Mouse (Mus musculus): ENCODE results near the gene Mrgpra6.

Mrgpra6 gene

DNA sequence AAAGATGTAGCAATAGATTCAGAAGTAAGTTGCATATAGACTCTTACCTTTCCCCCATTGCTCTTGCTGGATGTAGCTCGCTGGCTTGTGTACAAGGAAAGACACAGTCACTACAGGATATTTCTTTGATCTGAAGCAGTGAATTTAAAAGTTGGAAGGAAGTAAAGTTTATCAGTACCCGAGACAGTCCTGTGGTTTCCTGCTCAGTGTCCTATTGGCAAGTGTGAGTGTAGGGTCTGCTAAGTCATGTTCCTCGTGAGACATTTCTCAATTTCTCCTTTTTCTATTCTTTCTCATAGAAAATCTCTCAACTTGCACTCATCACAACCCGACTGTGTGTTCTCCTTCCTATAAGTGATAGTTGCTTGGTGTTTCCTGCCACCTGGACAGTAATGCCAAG is at the start of gene Mrgpra6:
Mrgpra6 (minus strand) TSS at position 91 of the 400 bp plus-strand sequence.
- DNase-seq (ENCODE audit: low spot score in 2 of 2), result no peak

DNA sequence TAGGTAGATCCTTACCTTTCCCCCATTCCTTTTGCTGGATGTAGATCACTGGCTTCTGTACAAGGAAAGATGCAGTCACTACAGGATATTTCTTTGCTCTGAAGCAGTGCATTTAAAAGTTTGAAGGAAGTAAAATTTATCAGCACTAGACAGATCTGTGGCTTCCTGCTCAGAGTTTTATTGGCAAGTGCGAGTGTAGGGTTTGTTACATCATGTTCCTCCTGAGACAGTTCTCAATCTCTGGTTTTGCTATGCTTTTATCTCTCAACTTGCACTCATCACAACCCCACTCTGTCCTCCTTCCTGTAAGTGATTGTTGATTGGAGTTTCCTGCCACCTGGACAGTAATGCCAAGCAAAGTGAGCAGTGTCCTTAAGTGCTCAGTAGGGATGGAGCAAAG is 48.0 kb upstream of the Mrgpra6 start, which contains the start of gene Mrgpra9:
Mrgpra9 (minus strand) TSS at position 79 of the 400 bp plus-strand sequence.
- no peak for DNase-seq (ENCODE audit: low spot score in 2 of 2)

DNA sequence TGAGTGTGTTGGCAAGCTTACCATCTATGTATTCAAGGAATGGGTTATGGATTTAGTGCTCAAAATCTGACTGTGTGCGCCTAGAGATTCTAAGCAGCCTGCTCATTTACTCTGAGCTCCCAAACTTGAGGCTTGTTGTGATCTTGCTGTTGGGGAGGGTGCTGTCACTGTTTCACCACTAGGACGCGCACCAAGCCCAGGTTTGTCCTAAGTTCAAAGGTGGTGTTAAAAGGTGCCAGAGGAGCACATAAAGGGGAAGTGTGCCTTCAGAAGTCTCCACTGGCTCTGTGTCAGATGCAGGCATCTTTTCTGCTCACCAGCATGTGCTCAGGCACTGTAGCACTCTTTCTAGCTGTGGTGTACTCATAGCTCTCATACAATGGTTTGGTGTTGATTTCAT is 39.9 kb upstream of the Mrgpra6 start:
- no peak for DNase-seq (ENCODE audit: low spot score in 2 of 2)

DNA sequence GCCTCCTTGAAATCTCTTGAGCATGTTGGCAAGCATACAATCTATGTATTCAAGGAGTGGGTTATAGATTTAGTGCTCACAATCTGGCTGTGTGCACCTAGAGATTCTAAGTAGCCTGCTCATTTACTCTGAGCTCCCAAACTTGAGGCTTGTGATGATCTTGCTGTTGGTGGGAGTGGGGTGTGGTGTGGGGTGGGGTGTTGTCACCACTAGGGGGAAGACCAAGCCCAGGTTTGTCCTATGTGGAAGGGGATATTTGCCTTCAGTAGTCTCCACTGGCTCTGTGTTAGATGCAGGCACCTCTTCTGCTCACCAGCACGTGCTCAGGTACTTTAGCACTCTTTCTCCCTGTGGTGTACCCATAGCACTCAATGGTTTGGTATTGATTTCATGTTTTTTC is 9.4 kb downstream of the Mrgpra6 start:
- DNase-seq (ENCODE audit: low spot score in 2 of 2), result no peak

DNA sequence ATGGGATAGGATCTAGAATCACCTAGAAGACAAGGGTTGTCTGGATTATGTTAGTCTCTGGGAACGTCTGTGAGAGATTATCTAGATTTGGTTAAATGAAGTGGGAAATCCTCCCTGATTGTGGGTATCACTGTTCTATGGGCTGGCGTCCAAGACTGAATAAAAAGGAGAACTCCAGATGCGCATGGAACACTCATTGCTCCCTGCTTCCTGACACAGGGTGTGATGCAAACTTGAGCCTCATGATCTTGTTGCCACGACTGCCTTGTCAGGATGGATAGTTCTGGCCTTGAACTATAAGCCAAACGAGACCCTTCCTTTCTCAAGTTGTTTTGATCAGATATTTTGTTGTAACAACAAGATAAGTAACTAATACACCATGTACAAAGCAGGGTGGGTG is 33.9 kb downstream of the Mrgpra6 start:
- no peak for DNase-seq (ENCODE audit: low spot score in 2 of 2)

DNA sequence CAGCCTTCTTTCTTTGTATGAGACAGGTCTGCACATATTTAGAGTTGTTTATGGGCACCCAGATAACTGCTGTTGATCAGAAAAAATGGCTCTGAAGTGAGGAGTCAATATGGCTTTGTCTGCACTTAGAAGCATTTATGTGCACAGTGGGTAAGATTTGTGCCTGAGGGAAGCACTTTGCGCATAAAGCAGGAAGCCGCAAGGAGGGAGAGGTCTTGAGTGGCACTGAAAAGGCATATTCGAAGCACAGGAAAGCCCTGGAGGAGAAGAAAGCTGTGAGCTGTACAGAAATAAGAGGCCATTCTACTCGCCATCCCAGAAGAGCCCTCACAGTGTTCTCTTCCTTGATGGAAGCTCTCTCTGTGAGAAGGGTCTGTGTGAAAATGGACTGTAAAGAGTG is 39.7 kb downstream of the Mrgpra6 start:
- no peak for DNase-seq (ENCODE audit: low spot score in 2 of 2)

DNA sequence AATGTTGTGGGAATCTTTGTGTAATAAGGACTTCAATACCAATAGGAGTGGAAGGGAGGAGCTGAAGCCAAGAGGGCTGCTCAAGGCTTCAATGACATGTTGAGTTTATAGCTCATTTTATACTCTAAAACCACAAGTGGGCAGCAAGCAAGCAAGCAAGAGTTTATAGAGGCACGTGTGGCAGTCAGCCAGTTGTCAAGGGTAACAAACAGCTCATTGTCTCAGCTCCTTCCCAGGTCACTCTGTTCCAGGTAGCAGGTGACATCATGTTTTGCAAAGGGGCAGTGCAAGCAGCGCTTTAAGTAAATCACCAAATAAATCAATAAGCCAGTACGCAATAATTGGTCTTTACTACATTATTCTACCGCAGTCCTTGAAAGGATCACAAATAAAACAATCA is 41.5 kb downstream of the Mrgpra6 start:
- DNase-seq (ENCODE audit: low spot score in 2 of 2), result no peak

DNA sequence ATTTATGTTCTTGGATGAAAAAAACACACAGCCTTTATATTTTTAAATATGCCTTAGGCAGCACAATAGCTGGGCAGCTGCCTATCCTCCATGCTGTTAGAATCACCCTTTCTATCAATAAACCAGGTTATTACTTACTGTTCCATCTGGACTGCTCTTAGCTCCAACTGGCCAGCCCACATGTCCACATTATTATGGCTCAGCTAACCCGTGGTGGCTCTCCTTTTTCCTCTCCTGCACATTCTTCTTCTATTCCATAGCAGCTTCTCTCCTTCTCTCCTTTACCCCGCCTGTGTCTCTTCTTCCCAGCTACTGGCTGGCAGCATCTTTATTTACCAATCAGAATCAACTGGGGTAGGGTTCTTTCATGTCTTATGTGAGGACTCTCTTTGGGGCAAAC is 46.3 kb downstream of the Mrgpra6 start:
- DNase-seq (ENCODE audit: low spot score in 2 of 2), result no peak

DNA sequence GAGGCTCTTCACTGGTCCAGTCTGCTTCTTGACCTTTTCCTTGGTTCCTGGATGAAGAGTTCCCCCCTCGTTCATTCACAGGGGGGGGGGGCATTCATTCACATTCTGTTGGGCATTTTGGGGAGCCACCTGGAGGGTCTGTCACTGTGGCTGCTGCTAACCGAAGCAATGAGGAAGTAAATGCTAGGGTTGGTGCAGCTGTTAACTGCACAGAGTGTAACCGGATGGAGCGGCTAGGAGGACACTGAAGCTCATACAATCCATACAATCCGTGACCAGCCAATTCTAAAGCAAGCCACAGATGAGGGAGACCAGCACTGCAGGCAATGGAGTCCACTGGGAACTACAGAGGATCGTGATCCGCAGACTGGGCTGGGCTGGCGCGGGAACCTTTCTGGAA is 47.0 kb downstream of the Mrgpra6 start:
- DNase-seq (ENCODE audit: low spot score in 2 of 2), result no peak

DNA sequence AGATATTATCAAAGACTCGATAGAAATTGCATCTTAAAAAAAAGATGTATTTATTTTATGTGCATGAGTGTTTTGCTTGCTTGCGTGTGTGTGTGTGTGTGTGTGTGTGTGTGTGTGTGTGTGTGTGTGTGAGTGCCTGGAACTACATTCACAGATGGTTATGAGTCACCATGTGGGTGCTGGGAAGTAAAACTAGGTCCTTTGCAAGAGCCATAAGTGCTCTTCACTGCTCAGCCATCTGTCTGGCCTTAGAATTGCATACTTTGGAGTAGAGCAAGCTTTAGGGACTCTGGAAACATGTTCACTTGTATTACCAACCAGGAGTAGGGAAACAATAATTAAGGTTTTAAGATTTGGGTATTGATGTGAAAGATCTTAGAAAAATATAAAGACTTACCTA is 48.9 kb downstream of the Mrgpra6 start:
- peak in 1 of 2 experiments; percentile 64 for DNase-seq (ENCODE audit: low spot score in 2 of 2)

DNA sequence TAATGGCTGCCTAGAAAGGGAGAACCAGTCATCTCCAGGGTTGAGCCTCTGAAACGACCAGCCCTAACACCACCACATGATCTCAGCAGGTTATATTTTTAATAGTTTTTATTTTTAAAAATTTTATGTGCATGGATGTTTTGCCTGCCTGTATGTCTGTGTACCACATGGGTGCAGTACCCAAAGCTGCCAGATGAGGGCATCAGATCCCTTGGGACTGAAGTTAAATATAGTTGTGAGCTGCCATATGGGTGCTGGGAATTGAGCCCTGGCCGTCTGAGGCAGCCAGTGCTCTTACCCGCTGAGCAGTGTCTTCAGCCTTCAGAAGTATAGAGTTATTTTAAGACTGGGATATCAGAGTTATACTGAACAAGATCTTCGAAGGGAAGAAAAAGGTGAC is 49.3 kb downstream of the Mrgpra6 start:
- DNase-seq (ENCODE audit: low spot score in 2 of 2), result no peak

DNA sequence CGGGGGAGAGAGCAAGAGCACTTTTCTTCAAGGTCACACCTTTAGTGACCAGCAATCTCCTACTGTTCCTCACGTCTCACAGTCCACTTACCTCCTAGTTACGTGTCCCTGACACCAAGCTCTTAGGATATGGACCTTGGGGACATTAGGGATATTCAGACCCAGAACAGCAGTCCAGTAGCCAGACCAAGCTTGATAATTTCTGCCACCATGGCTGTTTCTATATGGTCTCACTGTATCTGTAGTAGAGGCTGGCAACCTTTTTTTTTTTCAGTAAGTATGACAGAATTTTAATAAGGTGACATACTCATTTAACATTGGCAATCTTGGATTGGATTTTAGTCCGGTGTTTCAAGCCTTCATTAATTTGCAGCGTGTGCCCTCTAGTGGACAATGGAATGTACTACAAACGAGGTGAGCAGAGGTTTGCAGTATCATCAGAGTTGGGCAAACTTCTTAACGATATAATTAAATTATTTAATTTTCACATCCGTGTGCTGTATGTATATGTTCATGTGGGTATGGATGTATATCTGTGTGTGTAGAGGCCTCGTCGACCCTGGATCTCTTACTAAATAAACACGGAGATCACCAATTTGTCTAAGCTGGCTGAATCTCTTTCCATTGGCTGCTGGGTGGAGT is 54.2 kb downstream of the Mrgpra6 start:
- DNase-seq (ENCODE audit: low spot score in 2 of 2), result peak in 1 of 2 experiments; percentile 47

DNA sequence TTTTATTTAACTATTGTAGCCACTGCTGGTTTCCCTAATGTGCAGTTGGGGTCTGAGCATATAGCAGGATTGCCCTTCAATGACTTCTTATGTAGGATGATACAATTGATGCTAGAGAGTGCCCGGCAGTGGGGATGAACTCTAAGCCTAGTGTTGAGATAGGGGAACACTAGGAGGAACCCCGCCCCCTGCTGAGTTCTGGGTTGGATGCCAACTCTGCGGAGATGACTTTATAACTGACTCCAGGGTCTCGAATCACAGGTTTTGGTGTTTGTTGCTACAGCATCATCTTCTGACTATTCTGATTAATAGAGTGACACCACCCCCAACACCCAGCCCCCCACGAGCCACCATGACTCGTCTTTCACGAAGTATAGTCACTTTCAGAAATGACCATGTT is 56.4 kb downstream of the Mrgpra6 start:
- no peak for DNase-seq (ENCODE audit: low spot score in 2 of 2)

DNA sequence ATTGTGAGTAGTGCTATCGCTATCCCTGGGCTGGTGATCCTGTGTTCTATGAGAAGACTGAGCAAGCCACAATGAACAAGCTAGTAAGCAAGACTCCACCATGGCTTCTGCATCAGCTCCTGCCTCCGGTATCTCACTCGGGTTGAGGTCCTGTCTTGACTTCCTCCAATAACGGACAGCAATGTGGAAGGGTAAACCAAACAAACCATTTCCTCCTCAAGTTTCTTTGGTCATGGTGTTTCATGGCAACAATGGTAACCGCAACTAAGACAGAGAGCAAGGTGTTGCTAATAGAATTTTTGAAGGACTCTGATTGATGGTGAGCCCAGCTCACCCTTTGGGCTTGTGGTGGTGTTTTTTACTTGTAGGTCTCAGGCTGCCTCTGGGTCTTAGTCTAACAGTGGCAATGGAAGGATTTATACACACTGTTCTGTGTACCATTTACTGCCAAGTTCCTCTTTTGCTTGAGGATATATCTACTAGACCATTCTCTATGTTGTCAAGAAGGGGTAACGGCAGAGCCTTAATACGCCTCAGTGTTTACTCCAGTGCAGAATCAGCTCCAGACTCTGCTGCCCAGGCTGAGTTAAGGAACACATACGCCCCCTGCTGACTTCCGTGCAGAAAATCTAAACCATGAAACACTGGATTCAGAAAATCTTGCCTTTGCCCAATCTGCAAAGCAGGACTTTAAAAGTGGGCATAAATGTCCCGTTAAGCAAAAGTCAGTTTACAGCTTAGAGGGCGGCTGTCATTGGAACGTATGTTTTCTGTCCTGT is 58.5 kb downstream of the Mrgpra6 start:
- peak in 1 of 2 experiments; percentile 30 for DNase-seq (ENCODE audit: low spot score in 2 of 2)

DNA sequence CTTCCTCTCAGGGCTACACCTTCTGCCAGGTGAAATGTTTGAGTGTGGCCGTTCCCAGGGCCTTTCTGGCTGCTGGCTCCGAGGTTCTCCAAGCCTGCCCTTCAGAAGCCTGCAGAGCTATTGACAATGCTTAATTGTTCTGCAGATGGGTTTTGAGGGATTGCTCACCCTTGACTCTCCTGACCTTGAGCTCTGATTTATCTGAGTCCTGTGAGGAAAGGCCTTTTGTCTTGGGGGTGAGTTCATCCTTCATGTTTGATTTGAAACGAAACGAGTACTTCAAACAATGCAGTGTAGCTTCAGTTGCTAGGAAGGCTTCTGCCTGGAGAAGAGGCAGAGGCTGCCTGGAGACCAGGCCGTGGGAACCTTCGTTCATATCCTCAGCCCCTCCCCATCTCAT is 60.4 kb downstream of the Mrgpra6 start:
- no peak for DNase-seq (ENCODE audit: low spot score in 2 of 2)

DNA sequence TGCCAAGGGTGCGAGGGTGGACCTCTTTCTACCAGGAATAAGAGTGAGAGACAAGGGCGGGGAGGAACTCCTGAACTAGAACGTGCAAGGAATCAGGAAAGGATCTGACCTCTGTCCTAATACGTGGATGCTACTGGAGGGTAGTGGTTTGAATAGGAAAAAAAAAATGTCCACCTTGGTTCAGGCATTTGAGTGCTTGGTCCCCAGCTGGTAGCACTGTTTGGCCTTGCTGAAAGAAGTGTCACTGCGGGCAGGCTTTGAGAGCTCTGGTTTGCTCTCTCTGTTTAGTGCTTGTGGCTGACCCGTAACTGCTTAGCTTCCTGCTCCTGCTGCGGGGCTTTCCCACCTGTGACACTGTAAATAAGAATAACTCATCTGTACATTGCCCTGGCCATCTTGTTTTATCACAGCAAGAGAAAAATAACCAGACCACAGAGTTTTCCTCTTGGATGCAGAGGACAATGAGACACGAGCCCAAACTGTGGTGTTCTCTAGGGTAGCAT is 64.8 kb downstream of the Mrgpra6 start:
- no peak for DNase-seq (ENCODE audit: low spot score in 2 of 2)

Data from right cerebral cortex, postnatal 36 days (tissue).